Mouse (Mus musculus) embryonic fibroblast, embryonic 13.5 days (primary cell): ENCODE measurements at regions not wholly inside any gene's neighbourhood (a gene's known extent, or its start where the extent isn't known, plus 50 kb on each side); places are given as distances from the start of the nearest gene placed in this dataset.

ENCODE experiments used
- H3K27ac ChIP-seq: 2 replicates; pipeline ENCODE4 v1.5.1; 2012; ENCODE audit warnings: low read length, control low read depth, inconsistent platforms; ENCODE audit not compliant: insufficient read depth
- H3K4me1 ChIP-seq: 2 replicates; pipeline ENCODE4 v1.6.1; 2011; ENCODE audit warnings: low read length; ENCODE audit not compliant: control insufficient read depth, insufficient read depth
- H3K4me3 ChIP-seq: 2 replicates; pipeline ENCODE4 v1.5.1; 2011; ENCODE audit warnings: mild to moderate bottlenecking, control low read depth, low read length; ENCODE audit not compliant: insufficient read depth
- CTCF ChIP-seq: IDR thresholded peaks from 2 replicates; pipeline ENCODE4 v1.5.1; 2011; ENCODE audit warnings: mild to moderate bottlenecking, control low read depth, low read length, moderate library complexity, borderline replicate concordance; ENCODE audit not compliant: insufficient read depth
- POLR2A ChIP-seq: IDR thresholded peaks from 2 replicates; pipeline ENCODE4 v1.6.1; 2011; ENCODE audit warnings: low read depth, mild to moderate bottlenecking, control low read depth, low read length, moderate library complexity

GRCm38 (mm10) chr16:39151325-39152318, 259.2 kb downstream of the Igsf11 start:
- Histone ChIP-seq H3K4me1 (no peaks in the 10 kb centered on the region), H3K4me3 (no peak overlapping the region), H3K27ac (no peak overlapping the region)
- TF ChIP-seq CTCF (no peak), POLR2A (no peak)

- no peak for TF ChIP-seq CTCF
- TF ChIP-seq POLR2A: no peak
- Histone ChIP-seq H3K4me1 (no peaks in the 10 kb centered on the region), H3K27ac (no peak overlapping the region), H3K4me3 (no peak overlapping the region)
These were observed 266.4 kb downstream of the Igsf11 start for GRCm38 (mm10) chr16:39158893-39159292.

GRCm38 (mm10) chr16:39159725-39160124, 267.3 kb downstream of the Igsf11 start:
- H3K27ac ChIP-seq: no peak overlapping the region
- H3K4me3 ChIP-seq: no peak overlapping the region
- no peaks in the 10 kb centered on the region for H3K4me1 ChIP-seq
- TF ChIP-seq POLR2A: no peak
- no peak for TF ChIP-seq CTCF

- Histone ChIP-seq H3K27ac (no peak overlapping the region), H3K4me3 (no peak overlapping the region), H3K4me1 (no peaks in the 10 kb centered on the region)
- no peak for TF ChIP-seq CTCF
These were observed 270.2 kb downstream of the Igsf11 start for GRCm38 (mm10) chr16:39162684-39163083.

GRCm38 (mm10) chr16:39191861-39192260, 299.4 kb downstream of the Igsf11 start:
- H3K27ac ChIP-seq: no peak overlapping the region
- H3K4me3 ChIP-seq: no peak overlapping the region
- no peaks in the 10 kb centered on the region for H3K4me1 ChIP-seq
- no peak for TF ChIP-seq CTCF
- TF ChIP-seq POLR2A: no peak

GRCm38 (mm10) chr16:39195431-39195830, 303.0 kb downstream of the Igsf11 start:
- Histone ChIP-seq H3K4me1 (no peaks in the 10 kb centered on the region), H3K4me3 (no peak overlapping the region), H3K27ac (no peak overlapping the region)
- TF ChIP-seq CTCF (no peak), POLR2A (no peak)

GRCm38 (mm10) chr16:39196896-39197295, 304.4 kb downstream of the Igsf11 start:
- no peak overlapping the region for H3K27ac ChIP-seq
- H3K4me1 ChIP-seq: no peaks in the 10 kb centered on the region
- TF ChIP-seq POLR2A: no peak
- H3K4me3 ChIP-seq: no peak overlapping the region

GRCm38 (mm10) chr16:39223551-39223950, 331.1 kb downstream of the Igsf11 start:
- Histone ChIP-seq H3K27ac (no peak overlapping the region), H3K4me1 (no peaks in the 10 kb centered on the region), H3K4me3 (no peak overlapping the region)
- TF ChIP-seq POLR2A (no peak), CTCF (no peak)

GRCm38 (mm10) chr16:39229501-39229900, 337.0 kb downstream of the Igsf11 start:
- H3K4me3 ChIP-seq: no peak overlapping the region
- H3K4me1 ChIP-seq: no peaks in the 10 kb centered on the region
- TF ChIP-seq POLR2A (no peak), CTCF (no peak)
- no peak overlapping the region for H3K27ac ChIP-seq

GRCm38 (mm10) chr16:39230439-39230838, 338.0 kb downstream of the Igsf11 start:
- H3K4me3 ChIP-seq: no peak overlapping the region
- H3K4me1 ChIP-seq: no peaks in the 10 kb centered on the region
- no peak overlapping the region for H3K27ac ChIP-seq
- TF ChIP-seq CTCF: no peak
- TF ChIP-seq POLR2A: no peak

- Histone ChIP-seq H3K27ac (no peak overlapping the region), H3K4me3 (no peak overlapping the region), H3K4me1 (no peaks in the 10 kb centered on the region)
- TF ChIP-seq POLR2A (no peak), CTCF (no peak)
These were observed 341.8 kb downstream of the Igsf11 start for GRCm38 (mm10) chr16:39234290-39234689.
